Mouse (Mus musculus): Measurements from ENCODE around the gene Gm16513. TPM values are rescaled to one million over a fixed set of nuclear protein-coding genes. Genes with fewer than 3 reads are reported as not detected.
"Not testable (repeated sequence)": the region's sequence is repeated elsewhere in the genome, so short reads cannot be mapped to it uniquely, and the experiment has no call there.

The Gm16513 gene
- polyA plus RNA-seq (2012; rRNA removed), result not detected in 2 replicates

DNA sequence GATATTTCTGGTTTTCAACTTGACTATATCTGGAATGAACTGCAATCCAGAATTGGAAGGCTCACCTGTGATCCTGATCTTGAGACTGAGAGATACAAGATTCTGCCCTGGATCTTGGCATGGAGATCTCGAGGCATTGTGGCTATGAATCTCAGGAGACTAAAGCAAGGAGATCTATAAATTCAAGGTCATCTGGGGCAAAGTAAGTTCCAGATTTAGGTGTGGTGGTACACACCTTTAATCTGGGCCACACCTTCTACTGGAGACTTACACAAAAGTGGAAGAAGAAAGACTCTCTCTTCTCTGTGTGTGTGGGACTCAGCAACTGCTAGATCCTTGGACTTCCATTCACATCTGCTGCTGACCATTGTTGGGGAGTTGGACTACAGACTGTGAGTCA lies at the start of gene Gm16513:
Gene Gm16513, plus strand, starts transcription at position 301 of the 400 bp plus-strand sequence.
- no CpG with 5 or more reads among the region's 1 CpGs for WGBS
- not testable (repeated sequence) for H3K4me3 ChIP-seq (ENCODE audit: extremely low read depth, insufficient read depth, insufficient read length); H3K27me3 ChIP-seq (ENCODE audit: control insufficient read depth, insufficient read depth, low read length); DNase-seq (ENCODE audit: low read depth in 1 of 2, low spot score in 2 of 2); H3K36me3 ChIP-seq (ENCODE audit: control insufficient read depth, insufficient read depth, low read length); H3K27ac ChIP-seq (ENCODE audit: insufficient read depth, low read length); H3K4me1 ChIP-seq (ENCODE audit: control insufficient read depth, insufficient read depth, insufficient read length)

Other genes starting within 250 kb of the Gm16513 start
- gene Gm6367, start 194.0 kb upstream of the Gm16513 start, polyA plus RNA-seq (2012; rRNA removed), result not detected in 2 replicates
- gene Gm7942, start 75.7 kb upstream of the Gm16513 start, polyA plus RNA-seq (2012; rRNA removed), result not detected in 2 replicates
- not detected in 2 replicates for gene Gm10424, start 90.1 kb downstream of the Gm16513 start, polyA plus RNA-seq (2012; rRNA removed)
- gene Gm3259, start 123.3 kb downstream of the Gm16513 start, polyA plus RNA-seq (2012; rRNA removed), result not detected in 2 replicates

Data from spleen, adult 2 months (tissue).